Mouse (Mus musculus) kidney, adult 11 months (tissue): Measurements from ENCODE around the gene Lrrc4b.
A peak's percentile ranks its signal among the peaks of the same experiment; 100 is the strongest.

Experiments
- DNase-seq: peaks from one replicate; pipeline ENCODE4 v3.0.0; 2022

The Lrrc4b gene

DNA sequence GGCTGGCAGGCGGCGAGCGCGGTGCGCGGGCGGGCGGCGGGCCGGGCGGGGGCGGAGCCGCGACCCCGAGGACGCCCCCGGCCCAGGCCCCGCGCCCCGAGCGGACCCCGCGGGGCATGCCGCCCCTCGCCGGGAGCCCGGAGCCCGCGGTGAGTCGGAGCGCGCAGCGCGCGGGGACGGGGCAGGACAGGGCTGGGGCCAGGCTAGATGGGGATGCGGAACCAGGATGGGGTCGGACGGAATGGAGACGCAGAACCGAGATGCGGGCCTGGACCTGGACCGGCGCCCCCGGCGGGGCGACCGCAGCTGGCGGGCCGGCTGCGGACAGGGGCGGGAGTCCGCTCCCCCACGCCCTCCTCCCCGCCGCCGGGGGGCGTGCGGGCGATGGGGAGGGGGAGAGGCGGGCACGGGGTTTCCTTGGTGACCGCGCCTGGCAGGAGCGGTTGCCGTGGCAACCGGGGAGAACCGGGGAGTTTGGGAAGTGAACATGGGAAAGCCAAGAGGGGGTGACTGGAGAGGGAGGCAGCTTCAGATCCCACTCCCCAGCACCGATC, at the start of gene Lrrc4b:
Gene Lrrc4b, plus strand, starts transcription at position 51 of the 554 bp plus-strand sequence.
- no peak for DNase-seq

DNA sequence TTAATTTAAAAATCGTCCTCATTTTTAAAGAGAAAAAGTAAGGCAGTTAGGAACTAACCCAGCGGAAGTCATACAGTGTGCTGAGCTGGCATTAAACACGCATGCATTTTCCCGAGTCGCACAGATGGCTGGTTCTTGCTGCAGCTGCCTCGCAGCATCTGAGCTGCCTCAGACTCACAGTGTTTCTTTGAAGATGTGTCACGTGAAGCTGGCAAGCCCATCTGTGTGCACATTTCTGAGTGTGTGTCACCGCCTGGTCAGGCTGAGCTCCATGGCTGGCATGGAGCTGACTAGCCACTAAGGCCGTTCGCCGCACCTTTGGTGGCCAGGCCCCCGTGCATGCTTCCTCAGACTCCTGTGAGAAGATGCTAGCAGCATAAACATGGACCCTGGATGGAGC, 46.3 kb upstream of the Lrrc4b start:
- no peak for DNase-seq

DNA sequence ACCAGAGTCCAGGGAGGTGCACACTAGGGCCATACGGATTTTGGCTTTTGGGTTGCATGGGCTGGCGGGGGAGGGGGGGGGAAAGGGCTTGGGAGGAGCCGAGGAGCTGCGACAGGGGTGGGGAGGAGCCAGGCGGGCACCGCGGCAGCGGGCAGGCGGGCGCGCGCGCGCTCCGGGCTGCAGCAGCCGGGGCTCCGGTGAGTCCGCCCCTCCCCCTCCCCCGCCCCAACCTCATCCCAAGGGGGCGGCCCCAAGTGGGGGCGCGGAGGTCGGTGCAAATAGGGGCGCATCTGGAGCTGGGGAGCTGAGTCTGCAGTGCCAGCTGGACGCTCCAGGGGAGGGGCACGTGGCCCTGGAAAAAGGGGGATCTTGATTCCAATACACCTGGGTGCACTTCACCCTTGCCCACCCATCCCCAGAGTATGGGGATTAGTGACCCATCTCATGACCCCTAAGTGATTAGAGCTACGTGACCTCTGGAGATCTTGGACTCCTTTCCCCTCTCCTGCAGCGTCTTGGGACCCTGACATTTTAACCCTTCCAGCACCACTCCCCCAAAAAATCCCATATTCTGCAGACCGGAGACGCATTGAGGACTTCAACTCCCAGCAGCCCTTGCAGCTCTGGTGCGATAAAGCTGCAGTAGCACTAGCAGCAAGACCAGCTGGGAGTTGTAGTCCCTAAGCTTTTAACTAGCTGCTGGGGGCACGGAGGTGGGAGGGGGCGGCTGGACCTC, 44.7 kb upstream of the Lrrc4b start, which contains the start of gene Syt3:
Gene Syt3, plus strand, starts transcription at position 123 of the 736 bp plus-strand sequence.
- DNase-seq: peak; percentile 76

DNA sequence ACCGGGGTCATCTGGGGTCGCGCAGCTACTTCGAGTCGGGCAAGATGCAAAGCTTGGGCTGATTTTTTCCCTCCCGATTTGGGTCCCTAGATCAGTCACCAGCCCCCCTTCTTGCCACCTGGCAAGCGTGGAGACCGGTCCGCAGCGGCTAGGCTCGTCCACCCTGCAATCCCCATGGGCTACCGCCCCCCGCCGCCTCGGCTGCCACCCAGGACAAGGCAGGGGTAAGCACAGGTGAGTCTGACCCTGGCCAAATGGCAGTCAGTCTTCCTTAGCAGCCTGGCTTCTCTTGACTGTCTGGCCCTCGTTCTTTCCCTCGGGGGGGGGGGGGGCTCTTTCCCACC, 44.1 kb upstream of the Lrrc4b start:
- DNase-seq: no peak

DNA sequence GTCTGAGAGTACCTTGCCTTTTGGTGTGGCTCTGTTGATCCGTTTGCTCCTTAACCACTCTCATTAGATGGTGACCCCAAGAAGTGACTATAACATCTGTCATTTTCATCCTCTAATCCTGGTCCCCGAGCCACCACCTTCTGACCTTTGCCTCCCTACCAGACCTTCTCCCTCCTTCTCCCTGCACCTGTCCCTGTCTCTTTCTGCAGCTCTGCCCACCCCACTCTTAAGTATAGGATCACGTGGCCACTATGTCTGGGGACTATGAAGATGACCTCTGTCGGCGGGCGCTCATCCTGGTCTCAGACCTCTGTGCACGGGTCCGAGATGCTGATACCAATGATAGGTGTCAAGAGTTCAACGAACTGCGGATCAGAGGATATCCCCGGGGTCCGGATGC, 43.1 kb upstream of the Lrrc4b start, which contains the start of gene 1700008O03Rik:
Gene 1700008O03Rik, minus strand, starts transcription at position 101 of the 400 bp plus-strand sequence.
- no peak for DNase-seq

DNA sequence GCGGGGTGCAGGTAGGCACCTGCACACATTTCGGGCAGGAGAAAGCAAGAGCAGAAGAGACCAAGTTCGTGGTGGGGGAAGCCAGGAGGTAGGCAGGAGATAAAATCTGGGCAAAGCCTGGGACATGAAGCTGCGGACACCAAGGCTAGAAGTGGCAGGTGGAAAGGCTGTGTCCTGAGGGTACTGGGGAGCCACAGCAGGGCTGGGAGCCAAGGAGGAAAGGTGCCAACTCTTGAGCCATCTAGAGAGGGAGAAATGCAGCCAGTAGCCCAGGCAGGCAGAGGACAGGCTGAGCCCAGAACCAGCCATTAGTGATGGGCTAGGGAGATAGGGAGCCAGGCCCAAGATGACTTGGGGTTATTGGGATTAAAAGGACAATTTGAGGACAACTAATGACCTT, 37.0 kb upstream of the Lrrc4b start:
- DNase-seq: no peak

DNA sequence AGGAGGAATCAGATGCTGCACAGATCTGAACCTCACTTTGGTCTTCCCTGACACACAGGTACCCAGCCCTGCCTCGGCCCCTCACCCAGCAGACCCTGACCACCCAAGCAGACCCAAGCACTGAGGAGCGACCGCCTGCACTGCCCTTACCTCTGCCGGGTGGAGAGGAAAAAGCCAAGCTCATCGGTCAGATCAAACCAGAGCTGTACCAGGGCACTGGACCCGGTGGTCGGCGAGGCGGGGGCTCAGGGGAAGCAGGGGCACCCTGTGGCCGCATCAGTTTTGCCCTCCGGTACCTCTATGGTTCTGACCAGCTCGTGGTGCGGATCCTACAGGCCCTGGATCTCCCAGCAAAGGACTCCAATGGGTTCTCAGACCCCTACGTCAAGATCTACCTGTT, 36.5 kb upstream of the Lrrc4b start:
- DNase-seq: no peak

DNA sequence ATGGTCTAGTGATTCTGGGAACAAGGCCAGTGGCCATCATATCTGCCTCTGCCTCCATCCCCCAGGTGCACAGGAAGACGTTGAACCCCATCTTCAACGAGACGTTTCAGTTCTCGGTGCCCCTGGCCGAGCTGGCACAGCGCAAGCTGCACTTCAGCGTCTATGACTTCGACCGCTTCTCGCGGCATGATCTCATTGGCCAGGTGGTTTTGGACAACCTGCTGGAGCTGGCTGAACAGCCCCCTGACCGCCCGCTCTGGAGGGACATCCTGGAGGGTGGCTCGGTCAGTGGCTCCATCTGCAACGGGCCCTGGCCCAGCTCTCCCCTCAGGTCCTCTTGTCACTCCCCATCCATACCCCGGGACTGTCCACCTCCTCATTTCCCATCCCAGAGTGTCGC, 35.5 kb upstream of the Lrrc4b start:
- no peak for DNase-seq

DNA sequence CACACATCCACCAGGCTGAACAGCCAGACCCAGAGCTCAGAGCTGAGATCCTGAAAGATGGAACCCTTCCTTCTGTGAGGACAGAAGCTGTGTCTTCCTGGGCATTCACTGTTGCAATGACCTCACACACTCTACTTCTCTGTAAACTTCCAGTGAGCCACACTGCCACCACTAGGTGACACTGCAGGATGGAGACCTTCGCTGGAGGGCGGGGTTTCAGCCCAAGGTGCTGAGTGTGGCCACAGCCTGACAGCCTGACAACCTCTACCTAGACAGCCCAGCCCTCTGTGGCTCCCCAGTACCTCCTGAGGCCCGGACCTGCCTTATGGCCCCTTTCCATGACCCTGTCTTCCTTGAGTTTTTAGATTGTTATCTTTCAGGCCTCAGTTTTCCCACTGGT, 30.2 kb upstream of the Lrrc4b start:
- DNase-seq: peak; percentile 45

DNA sequence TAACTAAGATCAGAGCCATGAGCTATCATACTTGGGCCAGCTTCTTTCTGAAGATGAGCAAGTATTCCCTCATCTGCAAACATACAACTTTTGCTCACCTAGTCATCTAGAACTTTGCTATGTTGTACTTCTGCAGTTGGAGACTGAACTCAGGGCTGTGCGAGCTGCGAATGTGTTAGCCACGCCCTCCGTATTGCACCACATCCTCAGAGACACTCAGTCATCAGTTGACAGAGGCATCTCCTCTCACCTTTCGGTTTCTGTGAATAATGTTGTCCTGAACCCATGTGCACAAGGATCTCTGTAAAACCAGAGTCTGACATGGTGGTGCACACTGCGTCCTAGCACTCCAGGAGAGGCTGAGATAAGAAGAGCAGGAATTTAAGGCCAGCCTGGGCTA, 27.1 kb upstream of the Lrrc4b start:
- DNase-seq: no peak

DNA sequence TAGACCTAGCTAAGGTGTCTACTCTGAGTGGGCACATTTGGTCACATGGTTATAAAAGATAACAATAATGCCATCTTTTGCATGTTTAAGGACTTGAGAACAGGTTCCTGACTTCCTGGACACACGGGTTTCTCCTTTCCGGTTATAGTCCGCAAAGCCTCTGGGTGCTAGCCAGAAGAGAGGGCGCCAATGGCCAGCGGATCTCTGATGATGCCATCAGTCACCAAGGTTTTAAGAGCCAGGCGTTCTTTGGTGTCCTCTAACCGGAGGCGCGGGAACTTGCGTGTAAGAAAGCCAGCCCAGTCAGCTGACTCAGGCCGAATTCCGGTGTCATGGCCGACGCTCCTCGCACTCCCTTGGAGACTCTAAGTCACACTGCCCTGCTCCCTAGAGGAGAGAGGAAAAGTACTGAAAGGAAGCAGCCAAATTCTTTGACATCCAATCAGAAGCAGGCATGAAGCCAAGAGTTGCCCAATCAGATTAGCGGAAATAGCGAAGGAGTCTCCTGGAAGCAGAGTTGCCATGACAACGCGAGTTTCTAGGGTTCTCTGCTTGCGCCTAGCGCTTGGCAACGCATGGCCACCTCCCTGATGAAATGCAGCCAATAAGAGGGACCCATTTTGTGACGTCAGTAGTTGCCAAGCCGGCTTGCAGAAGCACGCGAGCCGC, 23.3 kb upstream of the Lrrc4b start:
- peak; percentile 88 for DNase-seq

DNA sequence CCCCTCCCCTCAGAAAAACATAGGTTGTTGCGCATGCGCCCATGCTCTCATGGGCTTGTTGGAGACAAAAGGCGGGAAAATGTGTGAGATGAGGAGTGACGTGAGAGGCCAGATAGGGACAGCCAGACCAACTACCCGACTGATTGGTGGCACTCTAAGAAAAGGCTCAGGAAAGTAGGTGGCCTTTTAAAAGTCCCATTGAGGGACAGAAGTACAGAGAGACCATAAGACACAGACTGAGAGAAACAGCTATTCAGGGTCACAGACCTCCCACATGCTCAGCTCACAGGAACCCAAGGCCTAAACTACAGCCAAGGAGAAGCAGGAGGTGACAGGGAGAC, 22.8 kb upstream of the Lrrc4b start:
- no peak for DNase-seq

DNA sequence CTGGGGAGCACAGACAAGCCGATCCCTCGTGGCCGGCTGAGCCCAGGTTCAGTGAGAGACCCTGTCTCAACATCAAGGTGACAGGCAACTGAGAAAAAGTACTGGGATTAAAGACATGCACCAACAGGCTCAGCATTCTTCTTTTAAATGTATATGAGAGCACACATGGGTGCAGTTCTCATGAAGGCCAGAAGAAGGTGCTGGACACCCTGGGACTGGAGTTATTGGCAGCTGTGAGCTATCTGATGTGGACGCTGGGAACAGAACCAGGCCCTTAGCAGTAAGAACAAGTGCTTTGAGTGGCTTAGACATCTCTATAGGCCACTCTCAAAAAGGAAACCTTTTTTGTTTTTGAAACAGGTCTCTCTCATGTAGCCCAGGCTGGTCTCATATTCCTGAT, 17.7 kb upstream of the Lrrc4b start:
- DNase-seq: no peak

DNA sequence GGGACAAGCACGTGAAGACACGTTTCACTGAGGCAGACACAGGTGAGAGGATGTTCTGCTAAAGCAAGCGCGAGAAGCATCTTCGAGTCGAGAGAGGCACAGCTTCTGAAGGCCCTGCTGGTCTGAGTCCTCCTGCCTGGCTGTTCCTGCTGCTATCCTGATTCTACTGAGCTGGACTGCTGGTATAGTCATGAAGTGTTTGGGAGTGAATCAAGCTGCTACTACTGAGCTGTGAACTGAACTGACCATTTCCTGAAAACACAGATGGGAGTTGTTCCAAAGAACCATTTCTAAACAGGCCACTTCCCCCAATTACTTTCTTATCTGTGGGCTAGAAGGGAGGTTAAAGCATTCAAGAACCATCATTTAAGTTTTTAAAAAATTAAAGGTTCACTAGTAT, 15.5 kb upstream of the Lrrc4b start:
- DNase-seq: no peak

DNA sequence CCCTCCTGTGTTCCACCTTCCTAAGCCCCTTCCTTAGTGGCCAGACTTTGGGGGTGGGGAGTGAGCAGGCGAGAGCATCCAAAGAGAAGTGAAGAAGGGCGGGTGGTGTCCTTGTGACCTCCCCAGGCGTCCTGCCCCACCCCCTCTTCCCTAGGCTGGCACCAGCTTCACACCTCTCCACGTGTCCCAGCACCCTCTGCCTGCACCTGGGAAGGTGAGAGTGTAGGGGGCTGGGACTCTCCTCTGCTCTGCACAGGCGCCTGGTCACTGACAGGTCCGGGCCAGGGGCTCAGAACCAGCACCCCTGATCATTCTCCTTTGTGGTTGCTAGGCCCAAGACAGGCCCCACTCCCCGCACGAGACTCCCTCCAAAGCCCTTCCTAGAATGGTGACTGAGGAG, 1.2 kb upstream of the Lrrc4b start:
- no peak for DNase-seq

DNA sequence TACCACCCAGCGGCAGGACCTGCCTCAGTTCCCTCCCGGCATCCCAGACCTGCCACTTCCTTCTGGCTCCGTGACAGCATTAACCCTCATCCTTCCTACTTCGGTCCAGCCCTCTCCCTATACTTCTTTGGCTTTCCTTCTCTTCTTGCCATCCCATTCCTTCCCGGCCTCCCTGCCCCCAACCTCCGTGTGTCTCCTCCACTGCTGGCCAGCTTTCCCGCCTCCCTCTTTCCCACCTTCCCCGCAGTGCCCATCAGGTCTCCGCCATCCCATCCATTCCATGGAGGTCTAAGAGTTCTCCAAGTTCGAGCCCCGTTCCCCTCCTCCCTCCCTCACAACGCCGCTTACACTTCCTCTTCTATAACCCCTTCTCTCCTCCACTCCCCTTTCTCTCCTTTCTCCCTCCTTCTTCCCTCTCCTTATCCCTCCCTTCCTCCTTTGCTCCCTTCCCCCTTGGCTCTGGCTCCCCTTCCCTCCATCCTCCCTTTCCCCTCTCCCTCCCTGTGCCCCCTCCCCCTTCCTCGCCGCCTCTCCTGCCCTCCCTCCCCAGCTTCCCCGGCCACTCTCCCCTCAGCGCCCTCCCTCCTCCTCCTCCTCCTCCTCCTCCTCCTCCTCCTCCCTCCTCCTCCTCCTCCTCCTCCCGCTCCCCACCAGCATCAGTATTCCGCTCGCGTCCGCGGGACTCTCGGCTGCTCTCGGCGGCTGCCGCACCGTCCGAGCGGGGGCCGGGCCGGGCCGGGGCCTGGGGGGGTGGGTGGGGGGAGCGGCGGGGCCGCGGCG, 457 bp upstream of the Lrrc4b start:
- no peak for DNase-seq

DNA sequence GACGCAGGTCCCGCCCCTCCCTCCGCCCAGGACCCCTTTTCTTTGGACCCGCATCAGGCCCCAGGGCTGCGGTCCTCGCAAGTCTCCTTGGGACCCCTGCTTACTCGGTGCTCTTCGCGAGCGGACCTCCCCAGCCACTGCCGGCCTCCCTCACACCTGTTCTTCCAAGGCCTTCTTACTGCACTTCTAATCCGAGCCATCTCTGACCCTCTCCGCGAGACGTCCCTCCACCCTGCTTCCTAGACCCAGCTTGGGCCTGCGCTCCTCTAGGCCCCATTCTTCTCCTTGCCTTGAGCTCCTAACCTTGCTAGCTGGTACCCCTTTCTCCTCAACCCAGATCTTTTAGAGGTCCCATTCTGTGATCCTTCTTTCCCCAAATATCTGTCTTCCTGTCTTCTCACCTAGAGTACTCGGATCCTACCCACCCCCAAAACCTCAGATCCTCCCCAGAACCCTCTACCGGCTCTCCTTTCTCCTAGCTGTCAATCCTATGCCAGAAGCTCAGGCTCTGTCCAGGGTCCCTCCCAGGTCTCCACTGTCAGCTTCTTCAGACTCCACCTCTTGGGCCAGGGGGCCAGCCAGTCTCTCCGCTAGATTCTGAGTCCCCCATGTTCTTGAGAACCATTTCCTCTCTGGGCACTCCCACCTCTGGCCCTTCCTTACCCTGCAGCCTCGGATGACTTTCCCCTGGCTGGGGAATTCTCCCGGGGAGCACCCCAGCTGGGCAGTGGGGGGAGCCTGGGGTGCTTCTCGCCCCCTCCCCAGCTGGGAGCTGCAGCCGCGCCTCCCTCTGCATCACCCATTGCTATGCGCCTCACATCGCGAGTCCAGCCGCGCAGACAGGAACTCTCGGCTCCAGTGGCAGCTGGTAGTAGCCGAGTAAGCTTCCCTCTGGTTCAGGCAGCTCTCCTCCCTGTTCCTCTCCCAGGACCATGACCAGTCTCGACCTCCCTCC, 993 bp downstream of the Lrrc4b start:
- DNase-seq: no peak

DNA sequence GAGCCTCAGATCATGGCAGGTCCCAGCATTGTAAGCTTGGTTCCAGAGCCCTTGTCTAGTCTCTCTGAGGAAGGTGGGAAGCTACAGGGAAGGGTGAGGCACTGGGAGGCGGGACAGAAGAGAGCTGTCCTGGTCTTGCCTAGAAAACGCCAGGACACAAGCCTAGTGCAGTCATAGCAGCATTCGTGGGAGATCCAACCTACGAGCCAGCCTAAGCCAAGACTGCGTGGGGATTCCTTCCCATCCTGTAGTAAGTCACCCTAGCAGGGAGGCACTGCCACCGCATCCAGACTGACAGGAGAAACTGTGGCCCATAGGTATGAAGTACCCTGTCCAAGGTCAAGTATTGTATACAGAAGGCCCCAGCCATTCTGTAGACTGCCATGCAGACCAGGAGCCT, 3.7 kb downstream of the Lrrc4b start:
- no peak for DNase-seq

DNA sequence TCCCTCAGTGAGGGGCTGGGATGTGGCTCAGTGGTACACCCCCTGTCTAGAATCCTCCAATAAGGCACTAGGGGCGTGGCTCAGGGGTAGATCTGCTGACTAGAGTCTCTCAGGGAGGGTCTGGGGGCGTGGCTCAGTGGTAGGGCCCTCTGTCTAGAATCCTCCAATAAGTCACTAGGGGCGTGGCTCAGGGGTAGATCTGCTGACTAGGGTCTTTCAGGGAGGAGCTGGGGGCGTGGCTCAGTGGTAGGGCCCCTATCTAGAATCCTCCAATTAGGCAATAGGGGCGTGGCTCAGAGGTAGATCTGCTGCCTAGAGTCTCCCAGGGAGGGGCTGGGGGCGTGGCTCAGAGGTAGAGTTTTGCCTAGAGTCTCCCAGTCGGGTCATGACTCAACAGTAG, 4.6 kb downstream of the Lrrc4b start:
- DNase-seq: no peak

DNA sequence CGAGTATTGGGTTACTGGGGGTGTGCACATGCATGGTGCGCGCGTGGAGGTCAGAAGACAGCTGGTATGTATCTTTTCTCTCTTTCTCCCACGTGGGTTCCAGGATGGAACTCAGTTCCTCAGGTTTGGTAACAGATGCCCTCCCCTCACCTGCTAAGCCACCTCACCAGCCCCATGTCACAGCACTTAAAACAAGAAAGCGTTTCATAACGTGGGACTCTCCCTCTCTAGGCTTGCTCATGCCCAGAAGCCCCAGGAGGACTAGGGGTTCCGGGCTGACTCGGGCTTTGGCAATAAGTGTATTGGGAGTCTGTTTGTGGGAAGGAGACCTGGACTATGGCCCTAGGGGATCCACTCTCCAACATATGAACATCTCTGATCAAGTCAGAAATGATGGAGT, 5.3 kb downstream of the Lrrc4b start:
- DNase-seq: no peak

DNA sequence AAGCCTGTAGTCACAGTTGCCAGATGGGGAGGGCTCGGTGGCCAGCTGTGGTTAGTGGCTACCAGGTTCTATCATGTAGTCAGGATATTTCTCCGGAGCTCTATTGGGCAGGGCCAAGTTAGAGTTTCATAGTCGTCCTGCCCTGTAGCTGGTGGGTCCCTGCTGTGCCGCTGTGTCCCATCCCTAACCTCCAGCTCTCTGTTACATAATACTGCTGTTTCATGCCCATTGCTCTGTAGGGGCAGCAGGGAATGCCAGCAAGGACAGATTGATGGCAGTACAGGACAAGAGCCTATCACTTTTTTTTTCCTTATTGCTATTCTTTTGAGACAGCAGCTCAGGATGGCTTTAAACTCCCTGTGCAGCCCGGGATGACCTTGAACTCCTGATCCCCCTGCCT, 7.0 kb downstream of the Lrrc4b start:
- no peak for DNase-seq

DNA sequence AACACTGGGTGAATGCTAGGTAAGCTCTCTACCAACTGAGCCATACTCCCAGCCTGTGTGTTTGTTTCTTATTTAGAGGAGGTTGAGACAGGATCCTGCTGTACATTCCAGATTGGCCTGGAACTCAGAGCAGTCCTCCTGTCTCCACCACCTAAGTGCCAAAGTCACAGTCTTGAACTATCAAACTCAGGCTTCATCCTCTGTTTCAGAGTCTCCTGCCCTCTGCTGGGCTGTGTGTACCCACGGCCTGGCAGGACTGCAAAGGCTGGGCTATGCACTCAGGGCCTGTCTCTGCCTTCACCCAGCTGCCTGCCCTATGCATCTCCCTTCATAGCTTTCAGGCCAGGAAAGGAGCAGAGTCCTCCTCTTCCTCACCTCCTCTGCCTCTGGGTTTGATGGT, 7.4 kb downstream of the Lrrc4b start:
- DNase-seq: no peak

DNA sequence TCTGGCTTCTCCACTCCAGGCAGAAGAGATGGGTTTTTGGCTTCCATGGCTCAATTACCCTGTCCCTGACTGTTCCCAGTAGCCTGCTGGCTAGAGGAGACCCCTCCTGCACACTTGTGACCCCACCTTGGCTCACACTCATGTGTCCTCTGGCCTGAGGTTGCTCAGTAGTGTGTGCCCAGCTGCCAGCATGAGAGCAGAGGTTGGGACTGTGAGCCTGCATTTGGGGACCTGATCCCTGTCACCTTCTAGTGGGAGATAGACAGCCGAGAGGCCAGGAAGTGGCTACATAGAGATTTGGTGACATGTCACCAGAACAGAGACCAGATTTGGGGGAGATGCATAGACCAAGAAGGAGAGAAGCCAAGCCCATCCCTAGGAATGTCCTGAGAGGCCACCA, 8.4 kb downstream of the Lrrc4b start:
- no peak for DNase-seq
